Mouse (Mus musculus): ENCODE data around the gene Med26. TPM values are rescaled to one million over a fixed set of nuclear protein-coding genes. Genes with fewer than 3 reads are reported as not detected.

The Med26 gene
- polyA plus RNA-seq, 1 experiment from 2014 or later, result 15.5 TPM

- 0% methylated on average over 69 of the region's 80 CpGs for WGBS
- Histone ChIP-seq H3K36me3 (ENCODE audit: control insufficient read depth, insufficient read depth, low read length) (peaks cover 18% of the 10 kb centered on the region), H3K4me3 (ENCODE audit: low read length) (peak within 1 kb of the TSS; percentile 76), H3K9me3 (ENCODE audit: control insufficient read depth, low read length) (no peaks in the 10 kb centered on the region), H3K27ac (ENCODE audit: low read depth, low read length) (peak within 1 kb of the TSS; percentile 88), H3K27me3 (replicated peaks; ENCODE audit: control insufficient read depth, insufficient read depth, low read length) (no peaks in the 10 kb centered on the region), H3K4me2 (ENCODE audit: low read length) (peak within 1 kb of the TSS; percentile 98), H3K9ac (ENCODE audit: low read depth, low read length) (peak within 1 kb of the TSS; percentile 89), H3K4me1 (ENCODE audit: control insufficient read depth, insufficient read depth, low read depth, low read length) (peaks cover 22% of the 10 kb centered on the region)
- ATAC-seq, result peak; percentile 97
Observed at GRCm38 (mm10) chr8:72474826-72475546, 73.1 kb downstream of the Med26 start, which contains the start of gene Cherp. Gene Cherp (minus strand): TSS chr8:72475226.

GRCm38 (mm10) chr8:72470684-72471083 lies 77.4 kb downstream of the Med26 start:
- Histone ChIP-seq H3K27me3 (replicated peaks; ENCODE audit: control insufficient read depth, insufficient read depth, low read length) (no peaks in the 10 kb centered on the region), H3K9ac (ENCODE audit: low read depth, low read length) (no peak overlapping the region), H3K4me1 (ENCODE audit: control insufficient read depth, insufficient read depth, low read depth, low read length) (peaks cover 13% of the 10 kb centered on the region), H3K27ac (ENCODE audit: low read depth, low read length) (no peak overlapping the region), H3K4me3 (ENCODE audit: low read length) (no peak overlapping the region), H3K4me2 (ENCODE audit: low read length) (no peak overlapping the region), H3K9me3 (ENCODE audit: control insufficient read depth, low read length) (no peaks in the 10 kb centered on the region), H3K36me3 (ENCODE audit: control insufficient read depth, insufficient read depth, low read length) (peaks cover 60% of the 10 kb centered on the region)
- WGBS, result 97% methylated on average over 7 of the region's 7 CpGs
- no peak for ATAC-seq

- WGBS, result 94% methylated on average over 8 of the region's 8 CpGs
Observed at GRCm38 (mm10) chr8:72469984-72470383, 78.1 kb downstream of the Med26 start.

GRCm38 (mm10) chr8:72469243-72469642 lies 78.8 kb downstream of the Med26 start:
- Histone ChIP-seq H3K4me2 (ENCODE audit: low read length) (no peak overlapping the region), H3K9me3 (ENCODE audit: control insufficient read depth, low read length) (no peaks in the 10 kb centered on the region), H3K4me1 (ENCODE audit: control insufficient read depth, insufficient read depth, low read depth, low read length) (peaks cover 10% of the 10 kb centered on the region), H3K27ac (ENCODE audit: low read depth, low read length) (no peak overlapping the region), H3K4me3 (ENCODE audit: low read length) (no peak overlapping the region), H3K9ac (ENCODE audit: low read depth, low read length) (no peak overlapping the region), H3K27me3 (replicated peaks; ENCODE audit: control insufficient read depth, insufficient read depth, low read length) (no peaks in the 10 kb centered on the region), H3K36me3 (ENCODE audit: control insufficient read depth, insufficient read depth, low read length) (peaks cover 71% of the 10 kb centered on the region)
- no peak for ATAC-seq
- WGBS, result 94% methylated on average over 2 of the region's 2 CpGs

More at GRCm38 (mm10) chr8:72469984-72470383, 78.1 kb downstream of the Med26 start:
- Histone ChIP-seq H3K9ac (ENCODE audit: low read depth, low read length) (no peak overlapping the region), H3K27me3 (replicated peaks; ENCODE audit: control insufficient read depth, insufficient read depth, low read length) (no peaks in the 10 kb centered on the region), H3K9me3 (ENCODE audit: control insufficient read depth, low read length) (no peaks in the 10 kb centered on the region), H3K27ac (ENCODE audit: low read depth, low read length) (no peak overlapping the region), H3K36me3 (ENCODE audit: control insufficient read depth, insufficient read depth, low read length) (peaks cover 67% of the 10 kb centered on the region), H3K4me3 (ENCODE audit: low read length) (no peak overlapping the region), H3K4me1 (ENCODE audit: control insufficient read depth, insufficient read depth, low read depth, low read length) (peaks cover 11% of the 10 kb centered on the region), H3K4me2 (ENCODE audit: low read length) (no peak overlapping the region)
- no peak for ATAC-seq

GRCm38 (mm10) chr8:72464211-72464610 lies 83.9 kb downstream of the Med26 start:
- Histone ChIP-seq H3K4me1 (ENCODE audit: control insufficient read depth, insufficient read depth, low read depth, low read length) (no peaks in the 10 kb centered on the region), H3K4me3 (ENCODE audit: low read length) (no peak overlapping the region), H3K36me3 (ENCODE audit: control insufficient read depth, insufficient read depth, low read length) (peaks cover 86% of the 10 kb centered on the region), H3K9me3 (ENCODE audit: control insufficient read depth, low read length) (no peaks in the 10 kb centered on the region), H3K27me3 (replicated peaks; ENCODE audit: control insufficient read depth, insufficient read depth, low read length) (no peaks in the 10 kb centered on the region), H3K27ac (ENCODE audit: low read depth, low read length) (no peak overlapping the region), H3K4me2 (ENCODE audit: low read length) (no peak overlapping the region), H3K9ac (ENCODE audit: low read depth, low read length) (no peak overlapping the region)
- ATAC-seq, result no peak
- WGBS, result 94% methylated on average over 10 of the region's 10 CpGs

- no peaks in the 10 kb centered on the region for H3K9me3 ChIP-seq (ENCODE audit: control insufficient read depth, low read length)
- H3K9ac ChIP-seq (ENCODE audit: low read depth, low read length), result no peak overlapping the region
- no peaks in the 10 kb centered on the region for H3K27me3 ChIP-seq (replicated peaks; ENCODE audit: control insufficient read depth, insufficient read depth, low read length)
- no peaks in the 10 kb centered on the region for H3K4me1 ChIP-seq (ENCODE audit: control insufficient read depth, insufficient read depth, low read depth, low read length)
- H3K27ac ChIP-seq (ENCODE audit: low read depth, low read length), result no peak overlapping the region
- WGBS, result 93% methylated on average over 4 of the region's 4 CpGs
- H3K4me2 ChIP-seq (ENCODE audit: low read length), result no peak overlapping the region
- H3K36me3 ChIP-seq (ENCODE audit: control insufficient read depth, insufficient read depth, low read length), result peaks cover 52% of the 10 kb centered on the region
- no peak overlapping the region for H3K4me3 ChIP-seq (ENCODE audit: low read length)
- no peak for ATAC-seq
Observed at GRCm38 (mm10) chr8:72459881-72460533, 88.1 kb downstream of the Med26 start.

GRCm38 (mm10) chr8:72458457-72458856 lies 89.6 kb downstream of the Med26 start:
- no peaks in the 10 kb centered on the region for H3K9me3 ChIP-seq (ENCODE audit: control insufficient read depth, low read length)
- no peaks in the 10 kb centered on the region for H3K27me3 ChIP-seq (replicated peaks; ENCODE audit: control insufficient read depth, insufficient read depth, low read length)
- no peak overlapping the region for H3K4me3 ChIP-seq (ENCODE audit: low read length)
- no peaks in the 10 kb centered on the region for H3K4me1 ChIP-seq (ENCODE audit: control insufficient read depth, insufficient read depth, low read depth, low read length)
- no peak overlapping the region for H3K27ac ChIP-seq (ENCODE audit: low read depth, low read length)
- WGBS, result 92% methylated on average over 6 of the region's 6 CpGs
- no peak for ATAC-seq
- H3K9ac ChIP-seq (ENCODE audit: low read depth, low read length), result no peak overlapping the region
- no peak overlapping the region for H3K4me2 ChIP-seq (ENCODE audit: low read length)
- peaks cover 53% of the 10 kb centered on the region for H3K36me3 ChIP-seq (ENCODE audit: control insufficient read depth, insufficient read depth, low read length)

GRCm38 (mm10) chr8:72457806-72458205 lies 90.3 kb downstream of the Med26 start:
- peaks cover 54% of the 10 kb centered on the region for H3K36me3 ChIP-seq (ENCODE audit: control insufficient read depth, insufficient read depth, low read length)
- H3K9me3 ChIP-seq (ENCODE audit: control insufficient read depth, low read length), result no peaks in the 10 kb centered on the region
- ATAC-seq, result no peak
- no peak overlapping the region for H3K9ac ChIP-seq (ENCODE audit: low read depth, low read length)
- H3K27ac ChIP-seq (ENCODE audit: low read depth, low read length), result no peak overlapping the region
- WGBS, result 88% methylated on average over 3 of the region's 3 CpGs
- H3K4me3 ChIP-seq (ENCODE audit: low read length), result no peak overlapping the region
- no peak overlapping the region for H3K4me2 ChIP-seq (ENCODE audit: low read length)
- H3K27me3 ChIP-seq (replicated peaks; ENCODE audit: control insufficient read depth, insufficient read depth, low read length), result no peaks in the 10 kb centered on the region
- H3K4me1 ChIP-seq (ENCODE audit: control insufficient read depth, insufficient read depth, low read depth, low read length), result no peaks in the 10 kb centered on the region

GRCm38 (mm10) chr8:72455317-72455716 lies 92.8 kb downstream of the Med26 start:
- 94% methylated on average over 4 of the region's 4 CpGs for WGBS
- H3K27ac ChIP-seq (ENCODE audit: low read depth, low read length), result no peak overlapping the region
- no peaks in the 10 kb centered on the region for H3K4me1 ChIP-seq (ENCODE audit: control insufficient read depth, insufficient read depth, low read depth, low read length)
- H3K4me3 ChIP-seq (ENCODE audit: low read length), result no peak overlapping the region
- H3K4me2 ChIP-seq (ENCODE audit: low read length), result no peak overlapping the region
- H3K36me3 ChIP-seq (ENCODE audit: control insufficient read depth, insufficient read depth, low read length), result peaks cover 48% of the 10 kb centered on the region
- ATAC-seq, result no peak
- no peaks in the 10 kb centered on the region for H3K27me3 ChIP-seq (replicated peaks; ENCODE audit: control insufficient read depth, insufficient read depth, low read length)
- H3K9me3 ChIP-seq (ENCODE audit: control insufficient read depth, low read length), result no peaks in the 10 kb centered on the region
- H3K9ac ChIP-seq (ENCODE audit: low read depth, low read length), result no peak overlapping the region

Data from hindbrain, embryonic 16.5 days (tissue).